Mouse (Mus musculus) right cerebral cortex, postnatal 10 days (tissue): ENCODE results near the gene Fam196b.
A peak's percentile ranks its signal among the peaks of the same experiment; 100 is the strongest.

Experiments used
- DNase-seq, 2 experiments: peaks; one replicate each; pipeline ENCODE4 v3.0.0; 2021; ENCODE audit warnings: low spot score in 2 of 2

Fam196b gene

DNA sequence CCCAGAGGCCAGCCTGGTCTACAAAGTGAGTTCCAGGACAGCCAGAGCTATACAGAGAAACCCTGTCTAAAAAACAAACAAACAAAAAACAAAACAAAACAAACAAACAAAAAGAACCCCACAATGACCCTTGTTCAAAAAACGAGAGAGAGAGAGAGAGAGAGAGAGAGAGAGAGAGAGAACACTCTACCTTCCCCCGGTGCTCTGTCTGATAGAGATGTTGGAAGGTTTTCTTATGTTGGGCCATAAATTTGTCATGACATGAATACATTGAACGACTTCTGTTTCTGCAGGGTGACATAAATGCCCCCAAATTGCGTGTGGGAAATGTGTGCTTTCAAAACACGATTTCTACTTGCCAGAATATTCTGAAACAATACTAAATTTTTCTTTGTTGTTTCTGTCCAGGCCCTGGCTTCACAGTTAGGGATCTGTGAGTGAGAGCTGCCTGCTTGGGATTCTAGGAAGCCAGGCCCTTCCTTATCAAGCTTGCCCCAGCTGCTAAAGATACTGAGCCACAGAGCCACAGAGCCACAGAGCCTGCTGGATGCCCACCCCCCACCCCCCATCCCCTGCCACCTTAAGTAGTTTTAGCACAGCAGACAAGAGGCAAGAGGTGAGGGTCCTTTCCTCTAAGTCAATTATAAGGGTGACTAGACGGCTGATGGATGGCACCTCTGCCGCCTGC is 17.9 kb downstream of the Fam196b start:
- no peak for DNase-seq

DNA sequence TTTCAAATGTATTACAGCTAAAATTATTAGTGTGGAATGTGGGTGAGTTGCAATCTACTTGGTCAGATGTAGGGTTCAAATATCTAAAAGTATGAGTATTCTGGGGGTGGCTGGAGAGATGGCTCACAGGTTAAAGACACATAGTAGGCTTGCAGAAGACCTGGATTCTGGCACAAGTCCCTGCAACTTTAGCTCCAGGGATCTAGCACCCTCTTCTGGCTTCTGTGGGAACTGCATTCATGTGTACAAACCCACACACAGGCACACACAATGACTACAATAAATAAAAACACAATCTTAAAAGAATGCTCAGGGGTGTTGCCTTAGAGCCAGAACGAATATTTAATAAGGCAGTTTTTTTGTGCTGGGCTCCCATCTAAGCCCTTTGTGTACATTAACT is 23.3 kb downstream of the Fam196b start:
- no peak for DNase-seq

DNA sequence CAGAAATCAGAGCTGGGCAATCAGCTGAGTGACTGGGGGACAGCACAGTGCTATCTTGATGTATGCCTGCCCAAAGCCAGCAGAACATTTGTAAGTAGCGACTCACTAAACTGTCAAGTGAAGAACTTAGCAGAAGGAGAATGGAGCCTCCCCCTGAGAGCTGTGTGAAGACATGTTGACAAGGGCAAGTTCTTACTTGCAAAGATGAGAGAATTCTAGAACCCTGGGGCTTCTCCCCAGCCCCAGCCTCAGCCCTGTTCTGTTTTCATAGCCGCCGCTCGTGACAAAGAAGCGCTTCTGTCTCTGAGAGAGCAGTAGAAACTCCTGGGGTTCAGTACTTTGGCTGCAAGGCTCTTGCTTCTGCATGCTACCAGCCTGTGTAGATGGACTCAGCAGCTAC is 25.1 kb downstream of the Fam196b start:
- DNase-seq = no peak

DNA sequence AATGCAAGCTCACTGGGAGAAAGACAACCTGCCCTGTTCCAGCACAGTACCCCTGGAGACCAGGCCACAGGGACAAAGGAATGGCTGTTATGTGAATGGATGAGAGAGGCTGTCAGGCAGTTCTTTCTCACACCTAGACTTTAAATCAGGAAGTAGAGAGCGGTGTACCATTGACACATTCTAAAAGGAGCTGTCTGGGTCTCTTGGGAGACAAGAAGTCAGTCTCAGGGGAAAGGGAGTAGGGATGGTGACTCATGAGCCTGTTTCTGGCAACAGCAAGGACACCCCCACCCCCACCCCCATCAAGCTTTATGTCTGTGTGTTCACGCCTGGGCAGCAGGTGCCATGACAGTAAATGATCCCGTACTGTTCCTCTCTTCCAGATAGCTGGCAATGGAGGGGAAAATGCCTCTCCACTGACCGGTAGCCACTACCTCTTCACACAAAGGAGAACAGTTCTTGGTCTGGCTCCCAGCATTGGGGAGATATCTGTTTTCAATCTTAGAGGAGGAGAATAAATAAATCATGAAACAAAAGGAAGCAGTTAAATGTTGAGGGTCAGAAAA is 29.2 kb downstream of the Fam196b start:
- no peak for DNase-seq

DNA sequence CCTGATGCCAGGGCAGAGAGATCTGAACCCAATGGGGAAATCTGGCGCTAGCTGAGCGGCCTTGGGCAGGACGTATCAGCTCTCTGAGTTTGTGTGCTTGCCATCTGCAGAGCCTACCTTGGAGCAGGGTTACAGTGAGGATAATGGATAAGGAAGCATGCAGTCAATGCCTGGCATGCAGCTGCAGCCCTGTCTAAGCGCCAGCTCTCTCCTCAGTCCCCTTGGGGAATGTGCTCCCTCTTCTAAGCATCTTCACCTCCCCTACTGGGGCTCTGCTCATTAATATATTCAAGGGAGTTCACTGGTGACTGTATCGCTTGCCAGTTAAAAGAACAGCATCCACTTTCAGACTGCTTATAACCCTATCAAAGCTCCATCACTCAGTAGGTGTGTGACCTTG is 29.7 kb downstream of the Fam196b start:
- DNase-seq = no peak

DNA sequence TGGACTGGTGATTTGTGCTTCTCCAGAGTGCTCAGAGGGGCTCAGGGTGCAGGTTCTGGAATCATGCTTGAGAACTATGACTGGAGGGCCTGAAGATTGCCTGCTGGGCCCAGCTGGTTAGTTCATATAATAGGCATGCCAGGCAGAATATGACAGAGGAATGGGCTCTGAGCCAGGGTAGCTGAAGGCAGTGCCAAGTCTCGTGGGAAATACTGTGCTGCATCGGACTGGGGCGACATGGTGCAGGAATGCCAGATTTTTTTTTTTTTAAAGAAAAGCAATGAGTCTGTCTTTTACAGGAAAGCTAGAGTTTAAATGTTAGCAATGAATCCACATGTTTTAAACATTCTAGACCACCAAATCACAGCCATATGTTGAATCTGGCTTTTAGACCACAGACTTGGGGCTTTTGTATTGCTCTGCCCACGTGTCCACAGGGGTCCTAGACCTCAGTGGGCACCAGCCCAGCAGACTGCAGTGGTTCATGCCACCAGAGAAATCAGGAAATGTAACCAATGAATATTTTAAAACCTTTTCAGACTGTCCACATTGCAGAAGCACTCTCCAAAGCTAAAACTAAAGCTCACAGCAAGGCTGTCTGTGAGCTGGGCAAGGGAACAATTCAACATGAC is 33.8 kb downstream of the Fam196b start:
- DNase-seq = peak; percentile 87 to 88

DNA sequence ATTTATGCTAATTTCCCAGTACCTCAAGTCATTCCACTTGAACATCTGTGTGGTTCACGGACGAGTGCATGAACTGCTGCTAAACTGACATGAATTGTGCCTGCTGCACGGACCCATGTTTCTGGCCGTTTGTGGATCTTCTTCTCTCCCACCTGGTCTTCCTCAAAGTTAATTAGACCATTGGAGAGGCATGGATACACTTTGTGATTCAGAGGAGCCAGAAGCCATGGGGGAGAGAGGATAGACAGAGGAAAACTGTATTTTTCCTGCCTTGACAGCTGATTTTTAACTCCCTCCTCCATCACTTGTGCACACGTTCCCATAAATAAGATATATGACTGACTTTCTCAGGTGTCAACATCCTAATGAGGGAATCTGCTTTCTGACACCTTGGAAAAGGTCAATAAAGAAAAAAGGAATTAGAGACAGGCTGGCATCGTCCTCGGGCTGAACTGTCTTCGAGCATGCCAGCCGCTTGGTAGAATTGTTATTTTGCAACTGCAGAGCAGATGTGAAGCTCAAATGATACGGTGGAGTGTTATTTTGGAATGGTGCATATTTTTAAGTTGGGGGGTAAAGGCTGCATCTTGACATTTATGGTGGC is 34.9 kb downstream of the Fam196b start:
- no peak for DNase-seq

DNA sequence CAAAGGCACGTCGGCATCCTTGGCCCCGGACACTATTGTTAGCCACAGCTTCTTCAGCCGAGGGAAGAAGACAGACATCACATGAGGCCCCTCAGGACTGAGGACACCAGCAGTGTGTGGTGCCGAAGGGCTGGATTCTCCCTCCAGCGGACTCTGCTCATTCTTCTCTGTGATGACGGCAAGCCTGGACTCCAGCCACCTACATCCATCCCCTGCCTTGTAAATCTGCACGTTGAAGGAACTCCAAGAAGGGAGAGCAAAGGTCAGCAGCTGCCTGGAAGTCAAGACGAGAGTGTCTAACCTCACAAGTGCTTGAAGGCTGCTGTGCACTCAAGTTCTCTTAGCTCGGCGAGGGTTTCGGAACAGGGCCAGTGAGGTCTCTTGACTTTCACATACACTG is 40.8 kb downstream of the Fam196b start:
- DNase-seq = no peak

DNA sequence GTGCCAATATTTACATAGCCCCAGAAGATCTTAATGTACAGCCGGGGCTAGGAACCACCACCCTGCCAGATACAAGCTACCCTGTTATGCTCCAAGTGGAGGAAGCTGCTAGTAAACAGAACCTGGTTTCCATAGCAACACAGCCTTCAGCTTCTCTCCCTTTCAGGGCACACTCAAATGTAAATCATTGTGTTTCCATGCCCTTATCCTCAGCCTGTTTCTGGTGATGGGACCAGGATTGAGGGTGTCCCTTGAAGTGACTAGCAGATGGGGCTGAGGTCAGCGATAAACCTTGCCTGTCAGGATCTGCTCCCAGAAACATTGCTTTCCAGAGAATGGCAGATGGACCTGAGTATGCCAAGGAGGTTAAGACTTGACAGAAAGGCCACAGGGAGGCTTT is 41.5 kb downstream of the Fam196b start:
- DNase-seq = peak in 1 of 2 experiments; percentile 29

DNA sequence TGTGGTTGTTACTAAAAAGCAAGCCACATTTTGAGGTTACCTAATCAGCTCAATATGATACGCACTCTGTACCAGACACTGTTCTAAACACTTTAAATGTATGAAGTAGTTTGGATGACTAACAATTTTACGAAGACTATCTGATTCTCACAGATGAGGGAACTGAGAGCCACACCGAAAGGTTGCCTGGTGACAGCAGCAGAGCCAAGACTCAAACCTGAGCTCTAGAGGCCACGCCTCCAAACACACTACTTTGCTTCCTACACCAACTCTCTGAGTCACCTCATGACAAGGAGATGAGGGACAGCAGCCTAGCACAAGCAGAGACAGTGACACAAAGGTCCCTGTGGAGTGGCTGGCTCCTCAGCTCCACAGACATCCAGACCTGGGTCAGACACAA is 57.6 kb downstream of the Fam196b start:
- no peak for DNase-seq

DNA sequence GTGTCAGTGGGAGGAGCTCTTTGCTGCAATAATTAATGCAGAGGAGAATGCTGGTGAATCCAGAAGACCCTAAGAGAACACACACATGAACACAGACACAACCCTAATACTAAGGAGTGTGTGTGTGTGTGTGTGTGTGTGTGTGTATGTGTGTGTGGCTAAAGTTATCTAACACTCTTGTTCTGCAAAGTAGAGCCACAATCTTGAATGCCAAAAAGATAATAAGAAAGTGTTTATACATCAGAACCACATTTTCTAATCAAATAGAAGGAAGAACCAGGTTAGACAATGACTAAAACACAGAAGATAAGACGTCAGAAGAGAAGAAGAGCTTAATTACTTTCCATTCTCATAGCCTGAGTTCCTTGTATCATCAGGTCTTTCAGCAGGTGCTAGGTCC is 60.9 kb downstream of the Fam196b start:
- DNase-seq = no peak

DNA sequence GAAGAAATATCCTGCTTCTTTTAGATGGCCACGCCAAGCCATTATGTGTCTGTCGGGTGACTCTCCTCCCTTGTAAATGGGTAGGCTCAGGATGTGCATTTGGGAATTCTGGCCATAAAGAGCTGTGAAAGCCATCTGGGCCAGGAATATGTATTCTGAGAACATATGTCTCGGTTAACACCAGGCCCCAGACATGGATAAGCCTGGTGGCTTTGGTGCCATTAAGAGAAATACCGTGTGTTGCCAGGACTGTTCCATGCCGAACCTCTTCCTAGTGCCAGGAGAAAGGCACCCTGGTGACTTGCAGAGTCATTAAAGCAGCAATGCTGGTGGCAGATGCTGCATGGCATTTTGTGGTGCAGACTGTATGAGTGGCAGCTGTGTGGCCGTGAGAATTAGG is 63.0 kb downstream of the Fam196b start:
- no peak for DNase-seq

DNA sequence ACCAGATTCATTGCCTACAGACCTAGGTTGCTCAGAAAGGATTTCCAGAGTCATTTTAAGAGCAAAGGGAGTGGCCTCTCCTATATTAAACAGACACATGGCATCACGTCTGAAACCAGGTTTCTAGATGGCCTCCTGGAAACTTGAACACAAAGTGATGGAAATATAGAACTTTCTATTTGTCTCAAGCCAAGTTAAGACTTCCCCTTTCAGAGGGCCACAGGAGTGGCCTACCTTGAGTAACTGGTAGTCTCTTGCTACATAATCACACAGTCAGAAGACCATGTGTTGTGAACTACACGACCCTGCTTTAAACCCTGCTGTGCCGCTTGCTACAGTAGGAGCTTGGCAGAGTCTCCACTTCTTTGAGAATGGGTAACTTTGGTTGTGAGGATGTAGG is 68.9 kb downstream of the Fam196b start:
- DNase-seq = no peak

DNA sequence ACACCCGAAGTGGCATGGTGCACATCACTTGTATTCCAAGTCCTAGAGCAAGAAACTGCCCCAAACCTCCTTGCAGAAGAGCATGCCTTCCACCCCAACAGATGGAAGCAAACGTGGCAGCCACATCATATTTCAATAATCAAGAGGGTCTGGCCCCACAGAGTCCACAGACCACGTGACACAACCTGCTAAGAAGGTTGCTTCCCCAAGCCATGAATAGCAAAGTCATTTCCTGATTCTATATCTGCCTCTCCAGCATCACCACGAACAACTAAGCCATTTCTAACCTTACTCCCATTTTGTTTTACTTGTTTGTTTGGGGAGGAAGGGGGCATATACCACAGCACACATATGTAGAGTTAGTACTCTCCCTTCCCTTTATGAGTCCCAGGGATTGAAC is 69.6 kb downstream of the Fam196b start:
- no peak for DNase-seq

DNA sequence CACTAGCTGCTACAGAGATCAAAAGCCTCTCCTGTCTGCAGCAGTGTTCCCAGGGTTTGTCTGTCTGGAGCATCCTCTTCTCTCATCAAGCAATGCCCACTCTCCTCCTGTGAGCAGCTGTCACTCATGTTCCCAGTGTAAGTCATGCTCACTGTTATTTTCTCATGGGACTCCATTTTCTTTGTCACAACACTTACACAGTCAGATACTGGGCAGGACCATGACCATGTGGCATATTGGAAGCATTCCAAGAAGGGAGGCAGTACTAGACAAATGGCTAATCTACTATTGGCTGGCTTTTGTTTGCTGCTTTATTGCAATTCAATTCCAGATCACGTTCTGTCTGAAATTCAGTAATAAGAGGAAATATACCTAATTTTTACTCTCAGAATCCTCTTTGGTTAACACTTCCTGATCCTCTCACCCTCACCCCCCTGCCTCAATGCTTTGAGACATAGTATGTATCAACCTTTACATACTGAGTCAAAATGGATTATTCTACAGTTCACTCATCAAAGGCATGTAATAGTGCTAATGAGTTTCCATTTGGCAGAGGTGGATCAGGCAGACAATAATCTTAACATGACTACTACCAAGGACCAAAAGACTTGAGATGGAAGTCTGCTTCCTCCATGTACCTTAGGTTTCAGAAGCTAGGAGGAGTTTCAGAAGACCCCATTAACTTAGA is 70.5 kb downstream of the Fam196b start:
- DNase-seq = no peak

DNA sequence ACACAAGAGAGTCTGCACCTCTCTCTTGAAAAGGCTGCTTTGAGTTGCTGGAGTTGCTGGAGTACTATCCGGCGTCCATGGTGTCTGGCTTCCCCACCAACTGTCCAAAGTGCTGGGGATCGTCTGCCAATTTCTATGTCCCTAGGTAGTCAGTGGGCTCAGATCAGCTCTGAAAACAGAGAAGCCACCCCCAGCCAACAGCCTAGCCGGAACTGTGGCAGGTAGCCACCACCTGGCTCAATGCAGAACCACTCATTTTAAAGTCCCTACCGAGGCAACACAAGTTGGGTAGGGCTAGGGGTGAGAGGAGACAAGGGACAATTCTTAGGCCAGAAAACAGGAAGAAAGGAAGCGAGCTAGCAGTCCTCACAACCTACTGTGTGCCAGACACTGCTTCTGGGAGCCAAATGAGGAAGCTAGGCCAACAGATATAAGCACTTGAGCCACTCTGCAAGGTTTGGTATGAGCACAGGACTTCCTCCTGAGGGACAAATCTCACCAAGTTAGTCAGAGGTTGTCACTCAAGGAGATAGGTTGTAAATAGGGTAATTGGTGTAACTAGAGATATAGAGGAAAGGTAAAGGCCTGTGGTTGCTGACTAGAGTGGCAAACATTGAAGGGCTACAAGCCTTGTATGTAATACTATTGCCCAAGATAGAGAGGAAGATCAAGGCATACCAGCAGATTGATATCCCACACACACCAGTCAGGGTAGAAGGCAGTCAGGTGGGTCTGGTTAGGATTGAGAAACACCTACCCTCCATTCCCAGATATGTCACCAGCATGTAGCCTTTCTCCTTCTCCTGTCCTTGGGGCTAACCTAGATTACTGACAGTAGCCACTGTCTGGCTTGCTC is 74.9 kb downstream of the Fam196b start:
- DNase-seq = no peak

DNA sequence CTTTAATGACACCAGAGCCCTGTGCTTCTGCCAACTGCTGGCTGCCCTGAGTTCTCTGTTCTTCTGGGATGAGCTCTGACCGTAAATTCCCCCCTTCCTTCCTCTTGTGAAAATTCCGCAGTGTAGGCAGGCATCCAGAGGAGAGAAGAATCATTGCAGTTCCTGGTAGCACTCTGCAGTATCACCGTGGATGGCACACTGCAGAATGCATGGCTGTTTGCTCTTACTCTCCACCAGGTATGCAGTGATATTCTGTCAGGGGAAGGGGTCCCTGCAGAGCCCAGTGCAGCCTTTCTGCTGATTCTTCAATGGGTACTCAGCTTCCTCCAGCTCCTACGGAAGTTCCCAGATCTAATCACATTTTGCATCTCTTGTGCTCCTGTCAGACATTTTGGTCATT is 77.5 kb downstream of the Fam196b start:
- DNase-seq = no peak

DNA sequence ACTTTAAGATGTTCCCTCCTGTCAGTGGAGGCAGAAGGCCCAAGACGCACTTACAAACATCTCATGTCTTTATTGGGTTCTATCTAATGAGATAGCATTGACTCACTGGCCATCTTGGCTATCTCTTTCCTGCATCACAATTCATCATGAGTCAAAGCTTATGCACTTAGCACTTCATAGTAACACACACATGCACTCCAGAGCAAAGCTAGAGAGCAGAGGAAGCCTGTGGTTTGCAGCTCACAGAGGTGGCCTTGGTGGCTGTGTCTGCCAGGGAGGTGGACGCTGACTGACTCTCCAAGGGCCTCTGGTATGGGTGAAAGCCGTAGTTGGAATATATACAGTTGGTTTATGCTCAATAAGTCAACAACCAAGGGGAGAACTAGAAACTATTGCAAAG is 81.2 kb downstream of the Fam196b start:
- no peak for DNase-seq

DNA sequence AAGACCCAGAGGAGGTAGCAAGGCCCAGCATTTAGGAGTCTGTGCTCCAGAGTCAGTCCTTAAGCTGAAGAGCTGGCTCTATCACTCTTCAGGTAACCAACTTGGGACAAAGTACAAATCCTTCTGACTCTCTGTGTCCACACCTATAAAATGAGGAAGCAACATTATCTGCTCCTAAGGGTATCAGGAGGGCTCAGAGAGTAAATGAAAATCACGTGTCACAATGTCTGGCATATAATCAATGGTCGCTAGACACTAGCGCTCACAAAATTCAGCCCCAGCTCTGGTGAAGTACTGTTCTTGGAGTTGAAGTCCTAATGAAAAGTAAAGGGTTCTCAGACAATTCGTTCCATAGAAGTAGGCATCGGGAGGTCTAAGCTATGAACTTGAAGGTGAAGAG is 83.0 kb downstream of the Fam196b start:
- no peak for DNase-seq

DNA sequence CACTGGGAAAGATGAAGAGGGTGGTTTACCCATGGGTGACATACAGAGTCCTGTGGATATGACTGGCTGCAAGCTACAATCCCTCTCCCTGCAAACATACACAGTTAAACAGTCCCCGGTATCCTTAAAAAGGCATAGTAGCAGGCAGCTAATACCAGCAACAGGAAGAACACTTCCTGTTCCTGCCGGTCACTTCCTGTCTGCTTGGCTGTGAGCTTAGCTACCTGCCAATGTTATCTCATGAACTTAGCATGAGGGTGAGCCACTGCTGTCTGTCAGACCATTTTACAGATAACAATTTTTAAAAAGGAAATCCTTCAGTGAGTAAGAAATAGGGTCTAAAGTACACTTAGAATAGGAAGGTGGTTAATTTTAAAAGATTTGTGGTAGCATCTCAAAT is 83.9 kb downstream of the Fam196b start:
- DNase-seq = no peak

DNA sequence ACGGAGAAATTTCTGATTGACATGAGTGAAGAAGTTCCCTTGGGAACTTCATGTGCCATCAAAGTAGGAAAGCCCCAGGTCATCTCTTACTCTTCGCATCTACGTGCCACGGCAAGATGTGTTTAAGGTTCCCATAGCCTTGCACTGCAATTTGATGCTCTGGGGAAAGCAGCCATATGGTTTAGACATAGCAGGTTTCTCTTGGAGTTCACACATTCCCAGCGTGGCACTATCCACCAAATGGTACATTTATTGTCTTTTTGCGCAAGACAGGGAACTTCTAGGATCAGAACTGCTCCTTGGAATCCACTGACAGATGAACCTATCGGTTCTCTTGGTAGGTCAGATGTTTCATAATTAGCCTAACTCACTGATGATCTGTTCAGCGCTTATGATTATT is 86.7 kb downstream of the Fam196b start:
- no peak for DNase-seq

DNA sequence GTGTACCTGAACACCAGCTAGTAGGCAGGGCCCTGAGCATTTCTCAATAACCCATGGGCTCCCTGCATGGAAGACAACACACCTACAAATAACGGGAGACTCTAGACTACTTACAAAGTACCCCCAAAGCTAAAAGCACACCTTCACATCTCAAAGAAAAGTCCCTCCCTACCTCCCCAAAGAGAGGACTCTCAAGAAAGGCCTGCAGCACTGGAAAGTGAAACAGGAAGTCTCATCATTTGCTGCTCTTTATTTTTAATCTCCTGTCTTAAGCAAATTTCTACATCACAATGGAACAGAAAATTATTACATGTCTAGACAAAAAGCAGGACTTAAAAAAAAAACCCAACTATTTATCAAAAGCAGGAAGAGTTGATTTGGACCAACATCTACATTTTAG is 90.7 kb downstream of the Fam196b start:
- DNase-seq = no peak
